Mouse (Mus musculus): ENCODE results near the gene Drp2.

Drp2 gene

DNA sequence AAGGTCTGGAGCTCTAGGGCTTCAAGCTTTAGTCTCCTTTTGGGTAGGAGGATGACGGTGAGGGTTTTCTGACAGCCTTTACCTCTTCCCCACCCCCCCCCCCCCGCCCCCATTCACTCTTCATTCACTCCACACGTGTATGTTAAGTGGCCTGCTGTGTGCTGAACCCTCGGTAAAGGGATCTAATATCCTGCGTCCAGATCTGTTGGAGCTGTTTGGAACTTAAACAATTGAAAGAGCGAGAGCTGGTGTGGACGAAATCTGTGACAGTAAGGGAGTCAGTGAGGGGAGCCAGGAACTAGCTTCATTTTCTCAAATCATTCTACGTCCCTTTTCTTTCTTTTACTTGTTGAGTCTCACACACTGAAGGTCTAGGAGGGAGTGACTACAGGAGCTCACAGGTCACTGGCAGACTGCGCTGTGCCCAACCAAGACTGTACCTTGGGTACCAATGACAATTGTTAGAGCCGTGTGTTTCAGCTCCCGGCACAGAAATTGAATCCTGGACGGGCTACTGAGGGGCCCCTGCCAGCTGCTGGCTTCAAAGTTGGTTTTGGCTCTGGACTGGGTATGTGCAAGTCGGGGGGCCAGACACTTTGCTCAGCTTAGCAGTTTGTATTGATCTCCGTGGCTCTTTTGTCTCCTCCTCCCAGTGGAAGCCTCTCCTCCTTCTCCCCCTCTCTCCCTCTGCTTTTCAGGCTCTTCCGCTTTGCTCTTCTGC, at the start of gene Drp2:
TSS of gene Drp2 (plus strand) at position 689 of the 721 bp plus-strand sequence.
- DNase-seq = no peak

GRCm38 (mm10) chrX:134359336-134359735, 45.0 kb upstream of the Drp2 start:
- no peak for DNase-seq

DNA sequence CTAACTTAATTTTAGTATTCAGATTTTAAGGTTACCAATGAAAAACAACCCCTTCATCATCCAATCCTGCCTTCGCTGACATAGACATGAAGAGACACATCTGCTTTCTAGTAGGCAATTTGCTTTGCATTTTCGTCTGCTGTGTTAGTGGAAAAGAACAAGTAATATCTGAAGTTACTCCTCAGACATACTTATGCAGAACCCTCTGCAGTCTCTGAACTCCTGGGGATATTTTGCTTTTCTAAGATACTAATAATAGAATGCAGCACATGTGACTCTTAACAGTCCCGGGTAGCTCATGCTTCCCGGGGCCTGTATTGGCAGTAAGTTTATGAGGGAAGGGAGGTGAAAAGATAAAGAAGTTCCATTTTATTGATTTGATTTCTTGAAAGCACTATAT, 42.2 kb upstream of the Drp2 start:
- DNase-seq = no peak

GRCm38 (mm10) chrX:134365421-134365820, 38.9 kb upstream of the Drp2 start:
- DNase-seq = no peak

GRCm38 (mm10) chrX:134366547-134366946, 37.8 kb upstream of the Drp2 start:
- DNase-seq = no peak

DNA sequence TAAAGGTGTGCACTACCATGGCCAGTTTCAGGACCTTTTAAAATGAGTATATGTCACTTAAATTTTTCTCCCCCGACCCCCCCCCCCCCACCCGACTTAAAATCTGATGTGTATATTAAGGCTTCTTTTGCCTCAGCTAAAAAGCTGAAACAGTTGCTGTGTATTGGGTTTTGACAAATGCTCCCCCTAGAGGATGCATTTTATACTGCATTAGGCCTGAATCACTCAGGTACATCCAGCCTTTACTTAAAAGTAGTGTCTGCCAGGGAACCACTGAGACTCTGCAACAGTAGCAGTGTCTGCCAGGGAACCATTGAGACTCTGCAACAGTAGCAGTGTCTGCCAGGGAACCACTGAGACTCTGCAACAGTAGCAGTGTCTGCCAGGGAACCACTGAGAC, 33.1 kb upstream of the Drp2 start:
- DNase-seq = no peak

DNA sequence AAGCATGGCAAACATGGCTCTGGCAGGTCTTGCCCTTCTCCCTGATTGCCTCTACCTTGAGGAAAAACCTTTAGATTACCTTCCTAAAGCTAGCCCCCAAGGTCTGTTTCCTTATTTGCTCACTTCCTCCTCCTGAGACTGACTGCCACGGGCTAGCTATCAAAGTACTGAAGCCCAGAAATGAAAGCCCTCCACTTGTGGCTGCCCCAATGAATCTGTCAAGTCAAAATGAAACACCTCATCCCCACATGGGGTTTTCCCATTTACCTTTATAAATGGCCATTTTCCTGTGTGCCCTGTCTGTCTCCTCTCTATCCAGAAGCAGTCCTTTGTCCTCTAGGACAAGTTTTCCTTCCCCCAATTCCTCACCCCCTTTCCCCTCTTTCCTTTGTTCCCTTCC, 30.2 kb upstream of the Drp2 start:
- DNase-seq = no peak

GRCm38 (mm10) chrX:134384896-134385295, 19.5 kb upstream of the Drp2 start:
- no peak for DNase-seq

DNA sequence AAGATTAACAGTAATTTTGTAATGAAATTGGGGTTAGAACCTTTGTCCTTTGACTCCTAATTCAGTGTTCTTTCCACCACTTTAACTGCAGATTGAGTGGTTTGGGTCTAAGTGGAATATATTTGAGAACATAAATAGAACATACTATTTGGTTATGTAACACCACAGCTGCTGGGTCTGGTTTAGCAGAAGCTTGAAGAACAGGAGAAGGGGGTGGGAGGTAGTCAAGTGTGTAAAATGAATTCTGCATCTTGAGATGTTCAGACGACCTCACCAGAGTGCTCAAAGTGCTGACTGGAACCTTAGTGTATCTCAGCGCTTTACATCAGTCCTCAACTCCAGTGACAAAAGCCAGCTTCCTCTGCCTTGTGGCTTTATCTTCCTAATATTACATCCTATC, 5.4 kb upstream of the Drp2 start:
- no peak for DNase-seq

DNA sequence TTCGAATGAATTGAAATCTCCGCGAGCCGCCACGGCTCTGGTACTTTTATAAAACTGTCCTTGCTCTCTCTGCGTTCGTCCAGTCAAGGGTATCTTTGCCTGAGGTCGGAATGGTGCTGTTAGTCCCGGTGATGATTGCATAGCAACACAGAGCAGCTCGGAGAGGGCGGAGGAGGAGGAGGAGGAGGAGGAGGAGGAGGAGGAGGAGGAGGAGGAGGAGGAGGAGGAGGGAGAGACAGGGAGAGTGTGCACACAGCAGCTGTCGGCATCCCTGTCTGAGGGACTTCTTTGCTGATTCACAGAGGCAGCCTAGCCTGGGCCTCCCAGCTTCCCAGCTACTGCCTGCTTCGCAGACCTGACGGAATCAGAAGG, 219 bp downstream of the Drp2 start:
- DNase-seq = no peak

- no peak for DNase-seq
Observed at GRCm38 (mm10) chrX:134409354-134409900, 5.1 kb downstream of the Drp2 start.

DNA sequence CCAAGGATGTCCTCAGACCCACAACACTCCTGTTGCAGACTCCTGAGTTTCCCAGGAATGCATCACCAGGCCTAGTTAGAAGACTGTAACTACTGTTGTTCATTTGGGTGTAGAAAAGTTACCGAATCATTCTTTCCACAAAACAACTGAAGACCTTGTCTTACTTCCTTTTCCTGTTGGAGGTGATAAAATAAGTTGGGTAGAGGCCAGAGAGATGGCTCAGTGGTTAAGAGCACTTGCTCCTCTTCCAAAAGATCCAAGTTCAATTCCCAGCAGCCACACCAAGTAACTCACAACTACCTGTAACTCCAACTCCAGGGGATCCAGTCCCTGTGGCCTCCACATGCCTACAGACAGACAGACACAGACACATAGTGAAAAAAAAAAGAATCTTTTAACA, 7.7 kb downstream of the Drp2 start:
- no peak for DNase-seq

- DNase-seq = no peak
Observed at GRCm38 (mm10) chrX:134420097-134420496, 15.7 kb downstream of the Drp2 start.

DNA sequence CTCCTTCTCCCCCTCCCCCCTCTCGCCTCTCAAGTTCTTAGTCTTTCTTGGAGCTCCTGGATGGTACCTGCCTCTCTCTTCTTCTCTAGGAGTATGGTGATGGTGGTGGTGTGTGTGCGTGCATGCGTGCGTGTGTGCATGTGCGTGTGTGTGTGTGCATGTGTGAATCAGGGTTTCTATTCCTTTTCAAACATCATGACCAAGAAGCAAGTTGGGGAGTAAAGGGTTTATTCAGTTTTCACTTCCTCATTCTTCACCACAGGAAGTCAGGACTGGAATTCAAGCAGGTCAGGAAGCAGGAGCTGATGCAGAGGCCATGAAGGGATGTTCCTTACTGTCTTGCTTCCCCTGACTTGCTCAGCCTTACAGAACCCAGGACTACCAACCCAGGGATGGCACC, 19.9 kb downstream of the Drp2 start:
- DNase-seq = no peak

DNA sequence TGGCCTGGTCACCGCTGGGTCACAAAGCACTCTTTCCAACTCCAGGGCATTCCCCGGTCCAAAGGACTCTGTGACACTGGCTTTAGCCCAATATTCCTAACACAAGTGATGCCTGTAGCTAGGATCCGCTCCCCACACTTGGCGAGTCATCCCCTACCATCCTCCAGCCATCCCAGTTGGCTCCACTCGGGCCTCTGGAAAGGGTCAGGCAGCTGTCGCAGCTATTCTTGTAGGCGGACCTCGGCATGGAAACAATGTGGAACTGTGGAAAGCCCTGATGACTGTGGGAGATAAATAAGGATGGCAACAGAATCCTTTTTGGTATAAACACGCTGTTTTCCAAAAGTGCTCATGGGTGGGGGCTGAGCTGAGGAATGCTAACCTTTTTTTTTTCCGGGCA, 21.4 kb downstream of the Drp2 start:
- DNase-seq = no peak

GRCm38 (mm10) chrX:134426819-134427218, 22.5 kb downstream of the Drp2 start:
- DNase-seq = no peak

DNA sequence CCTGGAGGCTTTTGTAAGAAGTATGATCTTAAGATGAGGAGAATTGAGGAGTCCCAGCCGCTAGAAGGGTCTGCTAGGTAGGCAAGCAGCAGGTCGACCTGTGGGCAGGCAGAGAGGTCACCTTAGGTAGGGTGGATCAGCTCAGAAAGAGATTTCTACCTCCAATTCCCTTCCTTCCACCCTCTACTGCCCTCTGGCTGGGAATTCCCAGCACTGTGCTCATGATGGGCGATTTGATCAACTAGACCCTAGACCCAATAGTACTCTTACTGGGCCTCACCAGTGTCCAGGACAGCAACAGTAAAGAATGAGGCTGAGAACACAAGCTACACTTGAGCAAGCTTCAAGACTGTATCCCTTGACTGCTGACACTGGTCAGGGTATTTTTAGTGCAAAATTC, 23.0 kb downstream of the Drp2 start:
- no peak for DNase-seq

DNA sequence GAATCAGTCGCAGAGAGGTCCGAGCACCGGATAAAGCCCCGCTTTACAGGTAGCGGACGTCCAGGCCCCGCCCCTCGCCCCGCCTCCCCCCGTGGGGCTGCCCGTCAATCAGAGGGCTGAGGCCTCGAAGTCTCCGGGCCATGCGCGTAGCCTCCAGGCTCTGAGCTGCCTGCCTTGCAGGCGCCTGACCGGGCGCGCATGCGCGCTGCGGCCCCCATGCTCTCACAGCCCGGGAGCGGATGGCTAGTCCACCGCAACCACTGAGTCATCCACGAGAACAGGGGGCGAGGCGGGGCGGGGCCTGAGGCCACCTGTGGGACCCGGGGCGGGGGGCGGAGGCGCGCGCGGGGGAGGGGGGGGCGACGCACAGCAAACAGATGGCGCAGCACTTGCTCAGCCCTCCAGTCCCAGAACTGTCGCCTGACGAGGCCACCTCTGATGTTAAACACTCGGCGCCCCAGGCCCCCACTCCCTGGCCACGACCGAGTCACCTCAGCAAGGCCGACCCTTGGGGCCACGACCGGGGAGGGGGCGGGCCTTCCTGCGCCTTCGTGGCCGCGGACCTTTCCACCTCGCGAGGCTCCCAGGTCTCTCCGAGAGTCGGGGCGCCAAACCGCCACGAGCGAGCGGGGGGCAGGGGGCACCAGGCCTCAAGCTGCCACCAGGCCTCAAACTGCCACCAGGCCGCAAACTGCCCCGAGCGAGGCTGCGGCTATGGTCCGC, 70.8 kb downstream of the Drp2 start:
- no peak for DNase-seq

DNA sequence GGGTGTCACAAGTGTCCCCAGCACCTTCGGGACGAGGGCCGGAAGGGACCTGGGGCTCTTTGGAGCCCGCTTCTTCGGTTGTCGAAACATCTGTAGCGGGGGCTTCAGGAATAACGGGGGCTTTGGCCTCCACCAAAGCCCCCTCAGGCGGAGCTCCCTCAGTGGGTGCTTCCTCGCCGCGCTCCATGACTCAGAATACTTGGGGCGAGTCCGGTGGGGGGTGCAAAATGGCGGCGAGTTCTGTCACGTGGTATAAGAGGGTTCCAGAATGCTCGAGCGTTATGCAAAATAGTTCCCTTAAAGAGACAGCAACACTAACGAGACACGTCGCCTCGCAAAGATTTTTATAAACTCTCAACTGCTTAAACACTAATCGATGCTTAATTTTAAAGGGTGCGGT, 71.9 kb downstream of the Drp2 start, which contains the start of gene Taf7l:
TSS of gene Taf7l (minus strand) at position 201 of the 400 bp plus-strand sequence.
- no peak for DNase-seq

DNA sequence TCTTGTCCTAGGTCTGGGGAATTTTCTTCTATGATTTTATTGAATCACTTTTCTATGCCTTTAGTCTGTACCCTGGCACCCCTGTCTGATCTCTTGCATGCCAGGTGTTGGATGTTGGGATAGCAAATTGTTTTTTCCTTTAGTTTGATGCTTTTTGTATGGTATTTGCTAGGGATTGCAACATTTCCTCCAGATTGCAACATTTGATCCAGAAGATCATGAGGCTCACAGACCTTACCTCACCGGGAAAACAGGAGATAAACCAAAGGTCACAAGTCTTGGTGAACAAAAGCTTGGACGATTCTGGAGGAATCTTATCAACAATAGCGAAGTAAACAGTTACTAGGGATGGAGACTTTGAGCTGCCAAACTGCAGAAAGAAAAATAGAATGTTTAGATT, 77.4 kb downstream of the Drp2 start:
- DNase-seq = no peak

DNA sequence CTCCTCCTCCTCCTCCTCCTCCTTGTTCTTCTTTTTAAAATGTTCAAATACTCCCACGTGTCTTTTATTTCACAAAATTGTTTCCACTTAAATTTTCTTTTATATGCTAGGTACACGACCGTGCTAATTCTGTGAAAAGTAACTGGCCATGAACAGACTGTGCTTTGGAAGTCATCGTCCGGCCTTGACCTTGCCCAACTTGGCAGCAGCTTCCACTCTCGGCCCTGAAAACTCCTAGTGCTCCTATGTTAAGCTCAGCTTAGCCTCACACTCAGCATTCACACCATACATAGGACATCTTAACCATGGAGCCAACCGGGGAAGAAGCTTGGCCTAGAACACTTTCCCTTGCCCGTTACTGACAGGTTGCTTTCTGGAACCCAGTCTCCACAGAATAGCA, 96.3 kb downstream of the Drp2 start:
- DNase-seq = no peak
